Mouse (Mus musculus): ENCODE data around the gene Uhrf1bp1l.

The Uhrf1bp1l gene

GRCm38 (mm10) chr10:89747221-89747905 is 2.6 kb downstream of the Uhrf1bp1l start:
- DNase-seq, result no peak

- DNase-seq, result no peak
Measured at GRCm38 (mm10) chr10:89747911-89748310, 3.1 kb downstream of the Uhrf1bp1l start.

- DNase-seq, result no peak
Measured at GRCm38 (mm10) chr10:89748619-89749018, 3.8 kb downstream of the Uhrf1bp1l start.

- DNase-seq, result peak; percentile 44
Measured at GRCm38 (mm10) chr10:89751069-89751468, 6.3 kb downstream of the Uhrf1bp1l start.

GRCm38 (mm10) chr10:89755231-89755630 is 10.4 kb downstream of the Uhrf1bp1l start:
- DNase-seq, result no peak

GRCm38 (mm10) chr10:89760772-89761171 is 16.0 kb downstream of the Uhrf1bp1l start:
- no peak for DNase-seq

GRCm38 (mm10) chr10:89764457-89765121 is 19.8 kb downstream of the Uhrf1bp1l start:
- DNase-seq, result no peak

- DNase-seq, result no peak
Measured at GRCm38 (mm10) chr10:89765790-89766714, 21.3 kb downstream of the Uhrf1bp1l start.

GRCm38 (mm10) chr10:89768352-89769020 is 23.7 kb downstream of the Uhrf1bp1l start:
- DNase-seq, result no peak

- DNase-seq, result no peak
Measured at GRCm38 (mm10) chr10:89769096-89769495, 24.3 kb downstream of the Uhrf1bp1l start.

GRCm38 (mm10) chr10:89771894-89772293 is 27.1 kb downstream of the Uhrf1bp1l start:
- no peak for DNase-seq

GRCm38 (mm10) chr10:89776029-89776428 is 31.2 kb downstream of the Uhrf1bp1l start:
- no peak for DNase-seq

GRCm38 (mm10) chr10:89791870-89792269 is 47.1 kb downstream of the Uhrf1bp1l start:
- no peak for DNase-seq

- DNase-seq, result no peak
Measured at GRCm38 (mm10) chr10:89794121-89794520, 49.3 kb downstream of the Uhrf1bp1l start.

GRCm38 (mm10) chr10:89819146-89819545 is 74.4 kb downstream of the Uhrf1bp1l start:
- no peak for DNase-seq

GRCm38 (mm10) chr10:89823906-89824305 is 79.1 kb downstream of the Uhrf1bp1l start:
- peak; percentile 50 for DNase-seq

GRCm38 (mm10) chr10:89826896-89827295 is 82.1 kb downstream of the Uhrf1bp1l start:
- DNase-seq, result no peak

- DNase-seq, result no peak
Measured at GRCm38 (mm10) chr10:89832334-89832733, 87.5 kb downstream of the Uhrf1bp1l start.

- DNase-seq, result peak; percentile 14
Measured at GRCm38 (mm10) chr10:89833166-89833565, 88.4 kb downstream of the Uhrf1bp1l start.

GRCm38 (mm10) chr10:89837476-89837875 is 92.7 kb downstream of the Uhrf1bp1l start:
- DNase-seq, result no peak

- DNase-seq, result no peak
Measured at GRCm38 (mm10) chr10:89838834-89839233, 94.0 kb downstream of the Uhrf1bp1l start.

- no peak for DNase-seq
Measured at GRCm38 (mm10) chr10:89850951-89851350, 106.2 kb downstream of the Uhrf1bp1l start.

All from lung, postnatal 10 days (tissue).